Mouse (Mus musculus): ENCODE data around the gene Zfp113. TPM values are rescaled to one million over a fixed set of nuclear protein-coding genes. Genes with fewer than 3 reads are reported as not detected.

Zfp113 gene
- polyA plus RNA-seq (2016; fragmentation: Nextera tagmentation; extraction: Ambion mirVana): 32.1 and 39.8 TPM in 2 replicates

DNA sequence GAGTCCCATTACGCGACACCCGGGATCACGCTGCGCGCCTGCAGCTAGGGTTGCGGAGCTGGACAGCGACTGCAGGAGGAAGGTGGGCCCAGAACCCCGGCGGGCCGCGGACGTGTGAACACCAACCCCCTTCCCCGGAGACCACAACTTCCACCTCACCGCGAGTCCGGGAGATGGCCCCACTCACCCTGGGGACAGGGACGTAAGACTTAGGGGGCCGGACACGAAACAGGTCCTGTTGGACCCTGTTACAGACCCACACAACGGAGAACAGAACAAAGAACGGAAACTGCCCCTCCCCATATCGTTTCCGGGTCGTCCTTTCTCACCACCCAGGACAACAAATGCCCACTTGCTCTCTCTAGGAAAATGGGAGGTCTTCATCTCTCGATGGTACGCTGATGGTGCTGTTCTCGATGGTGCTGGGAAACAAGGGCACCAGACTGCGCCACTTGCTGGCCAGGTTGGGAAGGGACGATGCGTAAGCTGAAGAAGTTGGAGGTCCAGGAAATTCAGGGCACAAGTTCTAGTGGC is at the start of gene Zfp113:
TSS of gene Zfp113 (minus strand) at position 302 of the 534 bp plus-strand sequence.
- peak within 1 kb of the TSS; percentile 99 for H3K27ac ChIP-seq (replicated peaks)
- H3K27me3 ChIP-seq (replicated peaks; ENCODE audit: low read depth, poor library complexity, severe bottlenecking): no peaks in the 10 kb centered on the region
- no peaks in the 10 kb centered on the region for H3K9me3 ChIP-seq
- H3K36me3 ChIP-seq (replicated peaks): peaks cover 31% of the 10 kb centered on the region
- peak within 1 kb of the TSS; percentile 86 for H3K4me3 ChIP-seq
- under 1% methylated on average over 31 of the region's 31 CpGs for WGBS
- peaks cover 10% of the 10 kb centered on the region for H3K4me1 ChIP-seq
- DNase-seq (ENCODE audit: low spot score): peak; percentile 91

DNA sequence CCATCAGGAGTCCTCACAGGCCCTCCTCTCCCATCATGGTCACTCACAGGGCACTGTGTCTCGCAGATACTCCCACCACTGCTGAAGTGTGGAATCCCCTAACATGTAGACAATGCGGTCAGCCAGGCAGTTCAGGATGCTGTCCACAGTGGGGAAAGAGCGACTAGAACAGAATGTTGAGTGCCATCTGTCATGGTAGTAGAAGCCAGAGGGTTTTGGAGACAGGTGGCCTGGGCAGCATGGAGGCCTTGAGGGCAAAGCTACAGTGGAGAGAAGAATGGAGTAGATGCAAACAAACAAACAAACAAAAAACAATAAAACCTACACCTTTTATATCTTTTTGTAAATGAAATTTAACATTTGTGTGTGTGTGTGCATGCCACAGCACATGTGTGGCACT is 46.5 kb upstream of the Zfp113 start:
- no peak overlapping the region for H3K4me3 ChIP-seq
- no peak for DNase-seq (ENCODE audit: low spot score)
- no peak overlapping the region for H3K27ac ChIP-seq (replicated peaks)
- H3K9me3 ChIP-seq: peaks cover 12% of the 10 kb centered on the region
- no peaks in the 10 kb centered on the region for H3K4me1 ChIP-seq
- 81% methylated on average over 3 of the region's 3 CpGs for WGBS
- no peaks in the 10 kb centered on the region for H3K27me3 ChIP-seq (replicated peaks; ENCODE audit: low read depth, poor library complexity, severe bottlenecking)
- H3K36me3 ChIP-seq (replicated peaks): no peaks in the 10 kb centered on the region

DNA sequence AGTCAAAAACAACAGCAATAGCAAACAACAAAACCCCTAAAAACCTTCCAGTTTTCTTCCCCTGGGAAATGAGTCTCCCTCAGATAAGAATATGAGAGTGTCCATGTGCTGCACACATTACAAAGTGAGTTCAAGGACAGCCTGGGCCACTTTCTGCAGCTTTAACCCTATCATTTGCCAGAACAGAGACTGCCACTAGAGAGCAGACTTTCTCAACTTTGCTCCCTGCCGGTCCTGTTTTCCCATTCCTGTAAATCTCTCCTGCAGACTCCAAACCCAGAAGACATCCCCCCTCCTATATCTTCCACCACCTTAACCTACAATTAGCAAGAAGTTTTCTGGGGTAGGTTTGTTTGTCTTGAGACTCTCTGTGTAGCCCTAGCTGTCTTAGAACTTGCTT is 44.0 kb upstream of the Zfp113 start:
- Histone ChIP-seq H3K36me3 (replicated peaks) (no peaks in the 10 kb centered on the region), H3K9me3 (peaks cover 4% of the 10 kb centered on the region), H3K4me1 (peaks cover 10% of the 10 kb centered on the region), H3K27ac (replicated peaks) (no peak overlapping the region), H3K4me3 (no peak overlapping the region), H3K27me3 (replicated peaks; ENCODE audit: low read depth, poor library complexity, severe bottlenecking) (no peaks in the 10 kb centered on the region)
- no peak for DNase-seq (ENCODE audit: low spot score)
- 18% methylated on average over 1 of the region's 1 CpGs for WGBS

GRCm38 (mm10) chr5:138195463-138195862 is 39.9 kb upstream of the Zfp113 start:
- H3K27me3 ChIP-seq (replicated peaks; ENCODE audit: low read depth, poor library complexity, severe bottlenecking): no peaks in the 10 kb centered on the region
- H3K4me1 ChIP-seq: peaks cover 19% of the 10 kb centered on the region
- peak overlapping the region; percentile 76 for H3K4me3 ChIP-seq
- no peak for DNase-seq (ENCODE audit: low spot score)
- H3K9me3 ChIP-seq: no peaks in the 10 kb centered on the region
- H3K36me3 ChIP-seq (replicated peaks): peaks cover 32% of the 10 kb centered on the region
- WGBS: 82% methylated on average over 7 of the region's 7 CpGs
- H3K27ac ChIP-seq (replicated peaks): 0 out of 2 replicates have a peak overlapping the region, but pooled peaks have one; percentile 92

GRCm38 (mm10) chr5:138194755-138195345 is 39.3 kb upstream of the Zfp113 start:
- WGBS: 3% methylated on average over 29 of the region's 29 CpGs
- peaks cover 19% of the 10 kb centered on the region for H3K4me1 ChIP-seq
- DNase-seq (ENCODE audit: low spot score): peak; percentile 65
- peak overlapping the region; percentile 92 for H3K27ac ChIP-seq (replicated peaks)
- H3K4me3 ChIP-seq: peak overlapping the region; percentile 76
- no peaks in the 10 kb centered on the region for H3K9me3 ChIP-seq
- no peaks in the 10 kb centered on the region for H3K27me3 ChIP-seq (replicated peaks; ENCODE audit: low read depth, poor library complexity, severe bottlenecking)
- peaks cover 38% of the 10 kb centered on the region for H3K36me3 ChIP-seq (replicated peaks)

- Histone ChIP-seq H3K27ac (replicated peaks) (peak within 1 kb of the TSS; percentile 92), H3K4me1 (peaks cover 19% of the 10 kb centered on the region), H3K36me3 (replicated peaks) (peaks cover 46% of the 10 kb centered on the region), H3K9me3 (no peaks in the 10 kb centered on the region), H3K4me3 (peak within 1 kb of the TSS; percentile 76), H3K27me3 (replicated peaks; ENCODE audit: low read depth, poor library complexity, severe bottlenecking) (no peaks in the 10 kb centered on the region)
- peak; percentile 85 for DNase-seq (ENCODE audit: low spot score)
- 8% methylated on average over 54 of the region's 54 CpGs for WGBS
These were observed 38.5 kb upstream of the Zfp113 start, which contains the start of gene Mblac1 for GRCm38 (mm10) chr5:138193771-138194727. Gene Mblac1 (plus strand): TSS chr5:138194314.

DNA sequence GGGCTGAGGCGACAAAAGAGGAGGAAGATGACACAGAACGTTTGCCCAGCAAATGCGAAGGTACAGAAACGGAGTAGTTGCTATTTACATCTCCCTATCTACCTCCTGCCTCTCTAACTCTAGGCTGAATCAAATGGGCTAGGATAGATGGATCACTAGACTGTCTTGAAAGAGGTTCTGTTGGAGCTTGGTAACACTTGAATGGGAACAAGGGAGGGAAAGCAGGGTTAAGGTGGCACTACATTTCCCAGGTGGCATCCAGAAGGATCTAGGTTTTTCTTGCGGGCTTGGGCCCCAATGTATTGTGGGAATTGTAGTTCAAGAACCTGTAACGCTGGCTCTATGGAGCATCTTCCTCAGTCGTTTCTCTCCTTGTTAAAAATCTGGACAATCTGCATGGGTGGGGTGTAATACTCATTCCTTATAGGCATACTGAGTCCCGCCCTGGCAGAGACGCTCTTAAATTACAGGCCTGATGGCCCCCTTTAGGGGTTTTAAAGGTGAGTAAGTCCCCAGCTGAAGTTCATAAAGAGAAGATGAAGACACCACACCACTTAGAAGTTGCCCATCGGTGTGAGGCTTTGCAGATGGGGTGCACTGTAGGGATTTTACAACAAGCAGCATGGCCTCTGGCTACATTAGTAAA is 32.2 kb upstream of the Zfp113 start:
- Histone ChIP-seq H3K9me3 (no peaks in the 10 kb centered on the region), H3K27ac (replicated peaks) (peak overlapping the region; percentile 92), H3K4me3 (peak overlapping the region; percentile 82), H3K36me3 (replicated peaks) (peaks cover 58% of the 10 kb centered on the region), H3K4me1 (peaks cover 14% of the 10 kb centered on the region), H3K27me3 (replicated peaks; ENCODE audit: low read depth, poor library complexity, severe bottlenecking) (no peaks in the 10 kb centered on the region)
- under 1% methylated on average over 10 of the region's 10 CpGs for WGBS
- peak; percentile 72 for DNase-seq (ENCODE audit: low spot score)

GRCm38 (mm10) chr5:138186950-138187638 is 31.6 kb upstream of the Zfp113 start, which contains the start of the genes Taf6 and Cnpy4:
Gene Taf6 (minus strand): TSS chr5:138187451.
Gene Cnpy4 (plus strand): TSS chr5:138187485.
- peak; percentile 83 for DNase-seq (ENCODE audit: low spot score)
- Histone ChIP-seq H3K4me3 (peak within 1 kb of the TSS; percentile 82), H3K4me1 (peaks cover 14% of the 10 kb centered on the region), H3K27ac (replicated peaks) (peak within 1 kb of the TSS; percentile 92), H3K27me3 (replicated peaks; ENCODE audit: low read depth, poor library complexity, severe bottlenecking) (no peaks in the 10 kb centered on the region), H3K36me3 (replicated peaks) (peaks cover 58% of the 10 kb centered on the region), H3K9me3 (no peaks in the 10 kb centered on the region)
- WGBS: under 1% methylated on average over 31 of the region's 31 CpGs

- peaks cover 23% of the 10 kb centered on the region for H3K4me1 ChIP-seq
- WGBS: 87% methylated on average over 3 of the region's 3 CpGs
- H3K27me3 ChIP-seq (replicated peaks; ENCODE audit: low read depth, poor library complexity, severe bottlenecking): no peaks in the 10 kb centered on the region
- no peak for DNase-seq (ENCODE audit: low spot score)
- no peaks in the 10 kb centered on the region for H3K9me3 ChIP-seq
- no peak overlapping the region; the same call in 1 of the 2 replicates for H3K27ac ChIP-seq (replicated peaks)
- peaks cover 71% of the 10 kb centered on the region for H3K36me3 ChIP-seq (replicated peaks)
- H3K4me3 ChIP-seq: peak overlapping the region; percentile 87
These were observed 17.7 kb upstream of the Zfp113 start for GRCm38 (mm10) chr5:138173217-138173616.

DNA sequence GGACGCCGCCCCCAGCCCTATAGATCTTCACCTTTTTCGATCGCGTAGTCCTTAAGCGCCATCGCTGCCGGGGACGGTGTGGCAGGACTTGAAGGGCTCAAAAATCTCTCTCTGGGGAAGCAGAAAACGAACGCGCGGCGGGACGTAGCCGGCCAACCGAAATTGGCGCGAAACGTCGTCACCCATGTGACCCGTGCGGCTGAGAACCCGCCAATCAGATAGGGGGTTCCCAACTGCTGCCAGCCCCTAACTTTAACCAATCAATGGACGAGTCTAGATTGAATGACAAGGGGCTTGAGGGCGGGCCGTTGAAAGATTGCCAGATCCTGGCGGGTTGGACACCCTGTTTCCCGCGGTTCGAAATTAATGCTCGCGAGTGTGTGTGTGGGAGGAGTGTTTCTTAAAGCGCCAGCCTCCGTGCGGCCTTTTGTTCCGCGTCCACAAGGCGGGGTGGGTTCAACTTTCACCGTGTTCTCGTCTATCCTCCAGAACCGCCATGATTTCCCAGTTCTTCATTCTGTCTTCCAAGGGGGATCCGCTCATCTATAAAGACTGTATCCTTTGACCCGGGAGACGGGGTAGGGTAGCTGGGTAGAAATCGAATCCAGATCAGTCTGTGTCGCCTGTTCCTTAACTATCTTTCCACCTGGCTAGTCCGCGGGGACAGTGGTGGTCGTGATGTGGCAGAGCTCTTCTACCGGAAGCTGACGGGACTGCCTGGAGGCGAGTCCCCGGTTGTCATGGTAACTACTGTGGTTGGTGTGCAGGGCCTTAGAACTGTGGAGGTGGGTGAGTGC is 16.3 kb upstream of the Zfp113 start, which contains the start of the genes Ap4m1 and Mcm7:
TSS of gene Ap4m1 (plus strand) at position 308 of the 797 bp plus-strand sequence.
TSS of gene Mcm7 (minus strand) at position 728 of the 797 bp plus-strand sequence.
- H3K4me1 ChIP-seq: peaks cover 23% of the 10 kb centered on the region
- peak within 1 kb of the TSS; percentile 87 for H3K4me3 ChIP-seq
- WGBS: under 1% methylated on average over 54 of the region's 54 CpGs
- H3K9me3 ChIP-seq: no peaks in the 10 kb centered on the region
- peak; percentile 94 for DNase-seq (ENCODE audit: low spot score)
- peaks cover 71% of the 10 kb centered on the region for H3K36me3 ChIP-seq (replicated peaks)
- H3K27ac ChIP-seq (replicated peaks): peak within 1 kb of the TSS; percentile 97
- H3K27me3 ChIP-seq (replicated peaks; ENCODE audit: low read depth, poor library complexity, severe bottlenecking): no peaks in the 10 kb centered on the region

All from embryonic facial prominence, embryonic 10.5 days (tissue).